Mouse (Mus musculus): Measurements from ENCODE around the gene Fam234a. TPM values are rescaled to one million over a fixed set of nuclear protein-coding genes. Genes with fewer than 3 reads are reported as not detected.
A peak's percentile ranks its signal among the peaks of the same experiment; 100 is the strongest.
"Not testable (repeated sequence)": the region's sequence is repeated elsewhere in the genome, so short reads cannot be mapped to it uniquely, and the experiment has no call there.

Gene Fam234a
- total RNA-seq, 2 experiments from 2014 or later: 27.7 to 28.1 TPM

DNA sequence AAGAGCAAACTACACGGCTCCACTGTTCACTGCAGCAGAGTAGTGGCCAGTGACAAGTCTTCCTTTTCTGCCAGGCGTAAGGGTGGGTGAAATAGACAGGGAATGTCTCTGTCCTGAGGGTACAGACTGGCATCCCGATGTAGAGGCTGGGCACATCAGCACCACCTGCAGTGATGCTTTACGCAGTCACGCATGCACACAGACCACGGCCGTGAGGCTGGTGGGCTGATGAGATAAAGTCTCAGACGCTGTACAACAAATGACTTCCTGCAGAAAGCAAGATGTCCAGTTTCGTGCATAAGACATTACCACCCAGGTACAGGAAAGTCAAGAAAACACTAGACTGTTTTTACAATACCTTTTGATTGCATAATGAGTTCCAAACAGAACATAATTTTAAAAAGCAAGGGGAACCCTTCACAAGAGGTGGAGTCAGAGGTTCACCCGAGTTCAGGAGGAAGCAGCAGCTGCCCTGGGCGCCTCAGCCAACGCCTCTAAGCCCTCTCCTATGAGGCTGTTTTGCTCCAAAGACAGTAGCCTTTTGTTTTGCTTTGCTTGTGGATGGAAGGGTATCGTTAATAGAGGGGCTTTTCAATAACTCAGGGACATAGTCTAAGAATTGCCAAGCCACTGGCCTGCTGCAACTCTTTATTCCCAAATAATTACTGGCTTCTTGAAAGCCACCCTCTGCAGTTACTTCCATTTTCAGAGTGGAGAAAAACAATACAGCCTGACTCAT is 8.8 kb downstream of the Fam234a start:
- ATAC-seq (ENCODE audit: poor library complexity, severe bottlenecking): peak; percentile 39; the same call in 1 of the 2 replicates

DNA sequence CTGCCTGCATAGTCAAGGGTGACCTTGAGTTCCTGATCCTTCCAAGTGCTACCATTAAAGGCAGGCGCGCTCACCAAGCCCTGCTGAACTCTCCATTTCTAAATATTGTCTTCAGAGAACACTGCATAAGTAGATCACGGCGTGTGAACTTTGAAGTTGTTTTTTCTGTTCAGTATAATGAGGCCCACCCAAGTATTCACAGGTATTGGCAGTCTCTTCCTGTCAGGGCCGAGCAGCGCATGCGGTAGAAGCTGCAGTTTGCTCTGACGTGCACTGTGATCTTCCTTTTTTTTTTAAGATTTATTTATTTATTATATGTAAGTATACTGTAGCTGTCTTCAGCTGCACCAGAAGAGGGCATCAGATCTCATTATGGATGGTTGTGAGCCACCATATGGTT is 9.7 kb downstream of the Fam234a start:
- ATAC-seq (ENCODE audit: poor library complexity, severe bottlenecking): no peak

DNA sequence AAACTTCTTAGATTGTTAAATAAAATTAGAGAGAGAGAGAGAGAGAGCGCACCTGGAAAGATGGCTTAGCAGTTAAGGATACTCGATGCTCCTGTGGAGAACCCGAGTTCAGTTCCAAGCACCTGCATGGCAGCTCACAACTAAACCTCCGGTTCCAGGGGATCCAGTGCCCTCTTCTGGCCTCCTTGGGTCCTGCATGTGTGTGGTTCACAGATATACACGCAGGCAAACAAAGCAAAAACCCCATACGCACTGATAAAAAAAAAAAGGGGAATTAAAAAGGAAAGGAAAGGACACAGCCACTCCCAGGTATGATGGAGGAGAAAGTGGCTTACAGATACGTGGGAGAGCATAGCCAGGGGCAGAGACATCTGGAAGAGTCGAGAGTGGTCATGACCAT is 11.2 kb downstream of the Fam234a start:
- ATAC-seq (ENCODE audit: poor library complexity, severe bottlenecking): no peak

DNA sequence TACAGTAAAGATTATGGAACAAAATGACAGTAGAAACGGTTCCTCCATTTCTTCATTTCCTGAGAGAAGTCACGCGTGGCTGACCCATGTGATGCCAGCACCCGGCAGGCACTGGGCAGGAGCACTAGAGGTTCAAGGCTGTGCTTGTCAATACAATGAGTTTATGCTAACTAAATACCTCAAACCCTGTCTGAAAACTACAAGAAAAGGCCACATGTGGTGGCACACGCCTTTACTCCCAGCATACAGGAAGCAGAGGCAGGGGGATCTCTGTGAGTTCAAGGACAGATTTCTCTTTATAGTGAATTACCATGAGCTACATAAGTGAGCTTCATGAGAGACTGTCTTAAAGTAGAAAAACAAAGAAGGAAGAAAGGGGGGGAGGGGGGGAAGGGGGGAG is 12.9 kb downstream of the Fam234a start:
- peak; percentile 75 for ATAC-seq (ENCODE audit: poor library complexity, severe bottlenecking)

DNA sequence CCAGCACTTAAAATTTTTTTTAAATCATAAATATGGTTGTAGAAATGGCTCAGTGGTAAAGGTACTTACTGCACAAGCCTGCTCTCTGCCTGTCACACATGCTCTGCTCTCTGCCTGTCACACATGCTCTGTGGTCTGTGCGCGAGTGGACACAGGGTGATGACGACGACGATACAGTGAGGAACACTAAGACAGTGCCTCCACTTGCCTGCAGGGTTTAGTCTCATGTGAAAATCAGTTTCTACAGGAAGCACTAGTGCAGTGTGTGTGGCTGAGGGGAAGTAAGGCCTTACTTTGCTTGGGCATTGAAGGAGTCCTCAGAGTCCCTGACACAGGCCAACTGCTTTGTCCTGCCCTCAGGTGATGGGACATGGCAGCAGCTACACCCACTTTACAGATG is 14.3 kb downstream of the Fam234a start:
- ATAC-seq (ENCODE audit: poor library complexity, severe bottlenecking): peak; percentile 30

DNA sequence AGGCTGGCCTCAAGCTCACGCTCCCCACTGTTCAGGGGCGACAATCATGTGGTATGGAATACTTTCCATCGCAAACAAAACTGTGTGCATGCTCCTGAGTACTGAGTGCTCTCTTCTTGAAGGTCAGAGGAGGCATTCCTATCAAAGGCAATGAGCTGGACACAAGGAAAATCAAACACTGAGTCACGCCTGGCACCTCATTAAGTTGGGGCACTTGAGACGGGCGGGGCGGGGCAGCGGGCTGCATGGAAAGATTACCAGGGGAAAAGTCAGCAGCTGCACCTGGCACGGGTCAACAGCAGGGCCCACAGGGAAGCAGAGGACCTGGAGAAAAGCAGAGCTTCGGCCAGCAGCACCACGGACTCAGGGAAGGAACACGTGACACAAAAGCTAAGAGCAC is 18.9 kb downstream of the Fam234a start:
- ATAC-seq (ENCODE audit: poor library complexity, severe bottlenecking): no peak

DNA sequence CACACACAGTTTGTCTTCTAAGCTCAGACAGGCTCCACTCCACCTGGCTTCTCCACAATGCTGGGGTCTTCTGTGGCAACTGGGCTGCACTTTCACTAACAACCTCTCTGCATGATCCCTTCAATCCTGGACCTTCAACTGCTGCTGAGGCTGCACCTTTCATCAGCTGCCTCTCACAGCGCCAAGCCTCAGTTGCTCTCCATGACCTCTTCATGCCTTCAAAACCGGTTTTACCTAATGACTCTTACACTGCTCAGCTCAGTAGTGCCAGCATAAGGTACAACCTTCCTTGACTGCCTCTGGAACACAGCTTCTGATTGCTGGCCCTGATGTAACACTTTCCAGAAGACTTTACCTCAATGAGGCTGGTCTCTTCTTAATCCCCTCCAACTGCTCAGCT is 22.5 kb downstream of the Fam234a start:
- no peak for ATAC-seq (ENCODE audit: poor library complexity, severe bottlenecking)

DNA sequence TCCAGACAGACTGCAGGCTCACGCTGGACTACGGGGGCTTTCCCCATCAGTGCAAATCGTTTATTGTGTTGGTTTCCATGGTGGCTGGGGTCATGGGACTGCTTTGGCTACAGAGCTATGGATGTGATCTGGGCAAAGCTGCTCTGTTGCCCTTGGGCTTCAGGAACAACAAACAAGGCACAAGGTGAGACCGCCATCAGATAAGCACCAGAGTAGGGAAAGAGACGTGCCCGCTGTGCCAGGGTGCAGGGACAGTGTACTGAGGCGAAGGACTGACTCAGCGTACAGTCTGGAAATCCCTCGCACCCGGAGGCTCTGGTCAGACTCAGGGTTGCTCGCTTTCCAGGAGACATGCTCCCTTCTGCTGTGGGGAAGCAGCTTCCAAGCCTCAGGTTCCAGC is 31.4 kb downstream of the Fam234a start:
- no peak for ATAC-seq (ENCODE audit: poor library complexity, severe bottlenecking)

DNA sequence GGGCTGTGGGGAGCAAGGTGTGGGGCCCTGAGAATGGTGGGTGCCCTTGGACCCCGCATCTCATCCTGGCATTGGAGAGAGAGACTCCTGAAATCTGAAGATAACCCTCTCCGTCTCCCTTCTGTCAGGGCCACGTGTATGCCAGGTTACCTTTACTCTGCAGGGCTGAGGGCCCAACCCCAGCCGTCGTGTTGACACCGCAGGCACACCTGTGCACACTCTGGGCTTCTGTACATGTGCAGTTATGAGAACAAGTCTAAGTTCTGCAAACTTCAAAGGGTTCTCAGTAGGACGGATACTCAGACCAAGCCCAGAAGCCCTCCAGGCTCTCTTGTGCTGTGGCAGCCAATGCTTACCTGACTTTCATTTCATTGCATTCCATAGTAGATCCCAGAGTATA is 31.8 kb downstream of the Fam234a start:
- ATAC-seq (ENCODE audit: poor library complexity, severe bottlenecking): no peak

DNA sequence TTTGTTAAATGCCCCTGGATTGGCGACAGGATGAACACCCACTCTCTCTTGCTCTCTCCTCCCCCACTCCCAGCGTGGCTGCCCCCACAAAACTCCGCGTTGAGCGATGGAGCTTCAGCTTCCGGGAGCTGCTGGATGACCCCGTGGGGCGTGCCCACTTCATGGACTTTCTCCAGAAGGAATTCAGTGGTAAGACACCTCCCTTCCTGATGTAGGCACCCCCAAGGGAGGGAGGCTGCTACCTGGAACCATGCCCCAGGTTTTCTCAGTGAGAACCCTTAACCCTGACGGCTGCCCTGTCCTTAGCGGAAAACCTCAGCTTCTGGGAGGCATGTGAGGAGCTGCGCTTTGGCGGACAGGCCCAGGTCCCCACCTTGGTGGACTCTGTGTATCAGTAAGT is 36.4 kb downstream of the Fam234a start, which contains the start of gene Arhgdig:
Arhgdig (minus strand) TSS at position 101 of the 400 bp plus-strand sequence.
- ATAC-seq (ENCODE audit: poor library complexity, severe bottlenecking): no peak

DNA sequence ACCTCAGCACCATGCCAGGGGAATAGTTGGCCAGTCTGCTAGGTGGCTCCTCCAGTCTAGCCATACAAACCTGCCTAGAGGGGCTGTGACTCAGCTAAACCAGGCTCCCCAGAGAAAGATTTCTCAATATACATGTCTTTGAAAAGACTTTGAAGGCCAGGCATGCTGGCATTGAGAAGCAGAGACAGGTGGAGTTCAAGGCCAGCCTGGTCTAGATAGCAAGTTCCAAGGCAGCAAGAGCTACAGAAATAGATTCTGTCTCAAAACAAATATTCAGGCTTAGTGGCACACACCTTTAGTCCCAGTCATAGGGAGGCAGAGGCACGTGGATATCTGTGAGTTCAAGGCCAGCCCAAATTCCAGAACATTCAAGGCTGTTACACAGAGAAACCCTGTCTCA is 37.6 kb downstream of the Fam234a start:
- no peak for ATAC-seq (ENCODE audit: poor library complexity, severe bottlenecking)

DNA sequence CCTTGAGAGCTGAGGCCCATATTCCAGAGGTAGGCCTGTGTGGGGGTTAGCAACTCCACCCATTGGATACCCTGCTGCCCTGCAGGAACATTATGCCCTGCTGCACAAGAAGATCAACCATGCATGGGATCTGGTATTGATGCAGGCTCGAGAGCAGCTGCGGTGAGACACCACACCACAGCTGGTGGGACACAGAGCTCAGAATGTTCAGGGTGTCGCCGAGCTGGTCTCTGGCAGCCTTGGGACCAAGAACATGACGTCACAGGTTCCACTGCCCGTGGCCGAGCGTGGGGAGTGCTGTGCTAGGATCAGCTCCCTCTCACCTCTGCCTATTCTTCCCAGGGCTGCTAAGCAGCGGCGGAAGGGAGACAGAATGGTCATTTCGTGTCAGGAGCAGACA is 39.3 kb downstream of the Fam234a start:
- ATAC-seq (ENCODE audit: poor library complexity, severe bottlenecking): no peak

DNA sequence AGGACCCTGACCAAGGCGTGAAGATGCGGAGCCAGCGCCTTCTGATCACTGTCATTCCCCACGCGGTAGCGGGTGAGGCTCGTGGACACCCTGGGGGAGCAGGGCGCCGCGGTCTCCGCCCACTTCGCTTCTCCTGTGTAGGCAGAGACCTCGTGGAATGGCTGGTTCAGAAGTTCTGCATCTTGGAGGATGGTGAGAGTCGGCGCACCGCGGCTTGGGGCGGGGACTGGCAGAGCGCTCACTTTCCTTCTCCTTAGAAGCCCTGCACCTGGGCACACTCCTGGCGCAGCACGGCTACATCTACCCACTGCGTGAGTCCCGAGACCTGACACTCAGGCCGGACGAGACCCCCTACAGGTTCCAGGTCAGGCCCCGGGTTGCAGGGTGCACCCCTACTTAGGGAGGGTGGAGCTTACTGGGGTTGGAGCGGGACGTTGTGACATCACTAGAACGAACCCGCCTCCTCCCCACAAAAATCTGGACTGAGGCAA is 40.7 kb downstream of the Fam234a start:
- peak; percentile 69 for ATAC-seq (ENCODE audit: poor library complexity, severe bottlenecking)

DNA sequence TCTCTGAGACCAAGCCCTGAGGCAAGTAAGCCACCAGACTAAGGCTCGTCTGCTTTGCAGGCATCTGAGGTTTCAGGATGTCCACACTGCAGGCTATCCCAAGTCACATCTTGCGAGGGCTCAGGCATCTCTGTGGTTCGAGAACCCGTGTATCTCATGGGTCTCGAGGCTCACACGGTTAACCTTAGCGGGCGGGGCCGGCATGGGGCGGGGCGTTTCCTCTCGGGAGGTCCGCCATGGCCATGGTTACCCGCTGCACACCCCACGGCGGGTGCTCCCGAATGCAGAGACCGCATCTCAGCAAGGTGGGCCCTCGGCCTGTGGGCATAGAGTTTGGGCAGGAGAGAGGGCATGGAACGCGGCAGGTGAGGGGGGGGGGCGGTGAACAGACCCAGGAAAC is 41.3 kb downstream of the Fam234a start, which contains the start of gene Rgs11:
Rgs11 (plus strand) TSS at position 215 of the 400 bp plus-strand sequence.
- ATAC-seq (ENCODE audit: poor library complexity, severe bottlenecking): 0 out of 2 replicates have a peak, but pooled peaks have one; percentile 33

DNA sequence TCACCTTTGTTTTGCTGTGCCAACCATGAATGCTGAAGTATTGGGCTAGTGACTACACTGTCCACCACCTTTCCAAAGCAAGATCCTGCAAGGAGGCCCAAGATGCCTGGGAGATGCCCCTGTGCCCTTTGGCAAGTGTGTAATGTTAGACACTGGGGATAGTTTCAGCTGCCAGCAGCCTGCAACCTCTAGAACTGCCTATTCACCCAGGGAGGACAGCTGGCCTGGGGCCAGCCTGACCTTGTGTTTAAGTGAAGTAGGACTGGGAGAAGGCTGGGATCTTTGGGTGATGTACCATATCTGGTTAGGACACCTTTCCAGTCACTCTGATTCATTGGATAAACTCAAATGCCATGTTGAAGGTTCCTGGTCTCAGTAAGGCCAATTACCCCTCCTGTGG is 42.0 kb downstream of the Fam234a start:
- ATAC-seq (ENCODE audit: poor library complexity, severe bottlenecking): no peak

DNA sequence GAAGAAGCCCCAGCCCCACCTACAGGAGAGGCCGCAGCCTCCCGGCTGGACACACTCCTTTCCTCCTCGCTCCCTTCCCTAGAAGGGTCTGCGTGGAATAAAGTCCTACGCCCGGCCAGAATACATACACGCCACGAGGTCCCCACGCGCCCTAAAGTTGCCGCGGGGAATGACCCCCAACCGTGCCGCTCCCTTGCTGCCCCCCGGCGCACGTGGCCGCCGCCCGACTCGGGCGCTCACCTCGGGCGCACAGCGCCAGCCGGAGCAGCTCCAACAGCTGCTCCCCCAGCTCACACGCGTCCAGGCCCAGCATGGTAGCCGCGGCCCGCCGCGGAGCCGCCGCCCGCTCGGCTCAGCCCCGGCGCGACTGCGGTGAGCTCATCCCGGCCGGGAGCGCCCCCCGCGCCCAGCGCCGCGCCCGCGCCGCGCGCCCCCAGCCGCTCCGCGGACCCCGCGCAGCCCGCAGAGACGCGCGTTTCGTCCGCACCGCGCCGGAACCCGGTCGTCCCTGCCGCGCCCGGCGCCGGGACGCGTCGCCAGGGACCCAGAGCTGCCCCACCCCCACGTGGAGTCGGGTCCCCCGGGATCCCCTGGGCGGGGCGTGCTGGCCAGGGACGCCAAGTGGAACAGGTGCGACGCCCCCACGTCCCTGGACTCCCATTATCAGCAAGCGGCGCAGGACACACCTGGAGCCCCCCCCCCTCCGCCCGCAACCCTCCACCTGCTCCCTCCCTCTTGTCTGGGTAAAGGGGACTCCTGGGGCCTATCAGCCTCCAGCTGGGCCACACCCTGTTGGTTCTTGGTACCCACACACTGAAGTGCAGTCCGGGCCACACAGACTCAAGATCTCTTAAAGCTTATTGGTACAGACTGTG is 43.0 kb downstream of the Fam234a start:
- no peak for ATAC-seq (ENCODE audit: poor library complexity, severe bottlenecking)

DNA sequence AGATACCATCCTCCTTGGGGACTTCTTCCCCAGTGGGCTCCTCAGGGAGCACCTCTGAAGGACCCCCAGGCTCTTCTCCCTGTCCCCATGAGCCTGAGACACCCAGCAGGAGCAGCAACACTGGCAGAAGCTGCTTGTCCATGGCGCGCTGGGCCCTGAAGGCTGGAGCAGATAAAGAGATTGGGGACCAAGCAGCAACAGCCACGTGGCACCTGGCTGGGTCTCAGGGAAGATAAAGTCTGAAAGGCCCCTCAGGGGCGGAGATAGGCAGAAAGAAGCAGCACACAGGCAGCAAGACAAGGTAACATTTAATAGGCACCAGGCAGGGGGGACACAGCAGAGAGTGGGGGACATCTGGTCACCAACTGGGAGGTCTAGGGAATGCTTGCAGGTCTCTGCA is 45.1 kb downstream of the Fam234a start, which contains the start of gene Pdia2:
Pdia2 (minus strand) TSS at position 196 of the 400 bp plus-strand sequence.
- ATAC-seq (ENCODE audit: poor library complexity, severe bottlenecking): no peak

DNA sequence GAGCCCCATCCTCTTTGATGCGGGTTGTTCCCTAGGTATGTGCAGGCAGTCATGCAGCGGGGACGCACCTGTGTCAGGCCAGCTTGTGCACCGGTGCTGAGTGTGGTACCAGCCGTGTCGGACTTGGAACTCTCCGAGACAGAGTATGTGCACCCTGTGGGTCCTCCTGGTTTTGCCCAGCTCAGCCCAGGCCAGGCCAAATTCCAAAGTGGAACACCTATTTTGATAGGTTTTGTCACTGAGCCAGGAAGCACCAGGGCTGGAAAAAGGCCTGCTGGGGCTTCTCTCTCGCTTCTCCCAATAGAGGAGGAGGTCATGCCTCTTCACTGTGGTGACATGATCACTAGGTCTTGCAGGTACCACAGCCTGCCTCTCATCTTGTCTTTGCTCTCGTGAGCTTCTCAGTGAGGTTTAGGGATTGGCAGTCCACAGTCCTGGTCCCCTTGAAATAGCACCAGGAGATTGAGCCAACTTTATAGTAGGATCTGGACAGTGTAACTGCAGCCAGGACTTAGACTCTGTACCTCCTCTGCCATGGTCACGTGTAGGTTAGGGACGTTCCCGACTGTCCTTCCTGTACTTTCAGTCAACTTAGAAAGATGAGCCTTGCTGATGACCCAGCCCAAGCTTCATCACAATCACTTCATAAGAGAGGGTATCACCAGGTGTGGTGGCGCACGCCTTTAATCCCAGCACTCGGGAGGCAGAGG is 51.4 kb downstream of the Fam234a start:
- ATAC-seq (ENCODE audit: poor library complexity, severe bottlenecking): no peak

DNA sequence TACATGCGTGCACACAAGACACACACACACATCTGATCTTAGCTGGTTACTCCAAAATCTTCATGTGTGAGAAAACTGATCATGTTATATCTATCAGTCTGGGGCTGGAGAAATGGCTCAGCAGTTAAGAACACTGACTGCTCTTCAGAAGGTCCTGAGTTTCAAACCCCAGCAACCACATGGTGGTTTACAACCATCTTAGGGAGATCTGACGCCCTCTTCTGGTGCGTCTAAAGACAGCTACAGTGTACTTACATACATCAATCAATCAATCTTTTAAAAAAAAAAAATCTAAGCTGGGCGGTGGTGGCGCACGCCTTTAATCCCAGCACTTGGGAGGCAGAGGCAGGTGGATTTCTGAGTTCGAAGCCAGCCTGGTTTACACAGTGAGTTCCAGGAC is 52.6 kb downstream of the Fam234a start:
- not testable (repeated sequence) for ATAC-seq (ENCODE audit: poor library complexity, severe bottlenecking)

DNA sequence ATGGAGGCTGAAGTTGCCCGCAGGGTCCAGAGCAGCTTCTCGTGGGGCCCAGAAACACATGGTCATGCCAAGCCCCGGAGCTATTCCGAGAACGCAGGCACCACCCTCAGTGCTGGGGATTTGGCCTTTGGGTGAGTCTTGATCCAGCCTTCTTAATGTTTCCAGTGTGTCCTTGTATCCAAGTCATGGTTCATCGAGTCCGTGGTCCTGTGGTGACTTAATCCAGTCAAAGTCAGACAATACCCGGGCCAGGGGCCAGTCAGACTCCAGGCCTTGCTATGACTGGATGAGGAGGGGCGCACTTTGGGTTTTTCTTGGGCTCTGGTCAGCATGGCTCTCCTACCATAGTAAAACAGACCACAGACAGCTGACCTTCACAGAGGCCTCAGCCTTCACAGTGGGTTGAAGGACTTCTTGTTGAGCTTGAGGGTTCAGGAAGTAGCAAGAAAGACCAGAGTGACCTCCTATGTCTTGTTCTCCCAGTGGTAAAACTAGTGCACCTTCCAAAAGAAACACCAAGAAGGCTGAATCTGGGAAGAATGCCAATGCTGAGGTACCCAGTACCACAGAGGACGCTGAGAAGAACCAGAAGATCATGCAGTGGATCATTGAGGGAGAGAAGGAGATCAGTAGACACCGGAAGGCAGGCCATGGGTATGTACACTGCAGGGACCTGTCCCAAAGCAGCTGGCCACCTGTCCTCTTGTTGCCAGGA is 55.8 kb downstream of the Fam234a start:
- ATAC-seq (ENCODE audit: poor library complexity, severe bottlenecking): no peak

All from megakaryocyte, adult 5-6 weeks (primary cell).